Mouse (Mus musculus) bone marrow macrophage, adult 2 months (primary cell): ENCODE measurements around the gene Clic1.

Source experiments
- CTCF ChIP-seq: IDR thresholded peaks from 2 replicates; pipeline ENCODE4 v1.5.1; 2012; ENCODE audit warnings: low read depth, mild to moderate bottlenecking, low read length, moderate library complexity
- POLR2A ChIP-seq: IDR thresholded peaks from 2 replicates; pipeline ENCODE4 v1.6.1; 2012; ENCODE audit warnings: mild to moderate bottlenecking, low read depth, low read length, borderline replicate concordance

- TF ChIP-seq POLR2A: no peak
- no peak for TF ChIP-seq CTCF
Measured at GRCm38 (mm10) chr17:35052271-35052798, 2.6 kb downstream of the Clic1 start.
